Mouse (Mus musculus): ENCODE data around the gene Aunip. TPM values are rescaled to one million over a fixed set of nuclear protein-coding genes. Genes with fewer than 3 reads are reported as not detected.
"Not testable (repeated sequence)": the region's sequence is repeated elsewhere in the genome, so short reads cannot be mapped to it uniquely, and the experiment has no call there.

Gene Aunip
- polyA plus RNA-seq, 1 experiment from 2014 or later = 19.3 TPM

- H3K4me3 ChIP-seq = no peak overlapping the region
- H3K4me1 ChIP-seq (replicated peaks) = peaks cover 29% of the 10 kb centered on the region
- 86% methylated on average over 6 of the region's 6 CpGs for WGBS
- 0 out of 2 replicates have a peak overlapping the region, but pooled peaks have one; percentile 40 for H3K27ac ChIP-seq
- DNase-seq (ENCODE audit: low spot score) = no peak
- H3K9me3 ChIP-seq = no peaks in the 10 kb centered on the region
- peaks cover 12% of the 10 kb centered on the region; the same call in 1 of the 2 replicates for H3K27me3 ChIP-seq (ENCODE audit: insufficient read depth, poor library complexity, severe bottlenecking)
- no peaks in the 10 kb centered on the region for H3K36me3 ChIP-seq
Observed at GRCm38 (mm10) chr4:134491716-134492115, 19.1 kb upstream of the Aunip start.

- H3K27me3 ChIP-seq (ENCODE audit: insufficient read depth, poor library complexity, severe bottlenecking) = peaks cover 29% of the 10 kb centered on the region
- not testable (repeated sequence) for H3K9me3 ChIP-seq; DNase-seq (ENCODE audit: low spot score); H3K36me3 ChIP-seq; H3K27ac ChIP-seq; H3K4me3 ChIP-seq
- peaks cover 39% of the 10 kb centered on the region for H3K4me1 ChIP-seq (replicated peaks)
- 90% methylated on average over 6 of the region's 6 CpGs for WGBS
Observed at GRCm38 (mm10) chr4:134494161-134494560, 16.6 kb upstream of the Aunip start.

GRCm38 (mm10) chr4:134494780-134495545 lies 15.8 kb upstream of the Aunip start:
- DNase-seq (ENCODE audit: low spot score) = peak; percentile 24
- WGBS = 75% methylated on average over 16 of the region's 16 CpGs
- Histone ChIP-seq H3K4me3 (no peak overlapping the region), H3K36me3 (no peaks in the 10 kb centered on the region), H3K9me3 (no peaks in the 10 kb centered on the region; the same call in 1 of the 2 replicates), H3K27me3 (ENCODE audit: insufficient read depth, poor library complexity, severe bottlenecking) (peaks cover 29% of the 10 kb centered on the region), H3K27ac (peak overlapping the region; percentile 50; the same call in 1 of the 2 replicates), H3K4me1 (replicated peaks) (peaks cover 39% of the 10 kb centered on the region)

GRCm38 (mm10) chr4:134495546-134495923 lies 15.3 kb upstream of the Aunip start:
- no peak for DNase-seq (ENCODE audit: low spot score)
- 61% methylated on average over 5 of the region's 5 CpGs for WGBS
- no peak overlapping the region for H3K4me3 ChIP-seq

GRCm38 (mm10) chr4:134496595-134497210 lies 14.1 kb upstream of the Aunip start, which contains the start of gene Paqr7:
Gene Paqr7, plus strand, starts transcription at chr4:134496697.
- DNase-seq (ENCODE audit: low spot score) = peak; percentile 60
- H3K4me1 ChIP-seq (replicated peaks) = peaks cover 36% of the 10 kb centered on the region
- whole genome bisulfite sequencing = 2% methylated on average over 35 of the region's 35 CpGs
- peak within 1 kb of the TSS; percentile 61 for H3K4me3 ChIP-seq
- no peaks in the 10 kb centered on the region for H3K36me3 ChIP-seq
- H3K27ac ChIP-seq = peak within 1 kb of the TSS; percentile 83
- no peaks in the 10 kb centered on the region; the same call in 1 of the 2 replicates for H3K9me3 ChIP-seq
- peaks cover 29% of the 10 kb centered on the region for H3K27me3 ChIP-seq (ENCODE audit: insufficient read depth, poor library complexity, severe bottlenecking)

More at GRCm38 (mm10) chr4:134495546-134495923, 15.3 kb upstream of the Aunip start:
- no peak overlapping the region for H3K27ac ChIP-seq
- H3K27me3 ChIP-seq (ENCODE audit: insufficient read depth, poor library complexity, severe bottlenecking) = peaks cover 29% of the 10 kb centered on the region
- peaks cover 39% of the 10 kb centered on the region for H3K4me1 ChIP-seq (replicated peaks)
- H3K9me3 ChIP-seq = no peaks in the 10 kb centered on the region; the same call in 1 of the 2 replicates
- no peaks in the 10 kb centered on the region for H3K36me3 ChIP-seq

GRCm38 (mm10) chr4:134497223-134497622 lies 13.6 kb upstream of the Aunip start:
- H3K27ac ChIP-seq = peak overlapping the region; percentile 83

GRCm38 (mm10) chr4:134497986-134498731 lies 12.6 kb upstream of the Aunip start:
- Histone ChIP-seq H3K27me3 (ENCODE audit: insufficient read depth, poor library complexity, severe bottlenecking) (peaks cover 29% of the 10 kb centered on the region), H3K36me3 (no peaks in the 10 kb centered on the region), H3K27ac (no peak overlapping the region), H3K9me3 (no peaks in the 10 kb centered on the region; the same call in 1 of the 2 replicates), H3K4me1 (replicated peaks) (peaks cover 32% of the 10 kb centered on the region), H3K4me3 (no peak overlapping the region)
- 77% methylated on average over 12 of the region's 12 CpGs for WGBS
- DNase-seq (ENCODE audit: low spot score) = no peak

More at GRCm38 (mm10) chr4:134497223-134497622, 13.6 kb upstream of the Aunip start:
- H3K4me3 ChIP-seq = peak overlapping the region; percentile 61
- 11% methylated on average over 6 of the region's 6 CpGs for WGBS
- H3K9me3 ChIP-seq = no peaks in the 10 kb centered on the region; the same call in 1 of the 2 replicates
- peaks cover 29% of the 10 kb centered on the region for H3K27me3 ChIP-seq (ENCODE audit: insufficient read depth, poor library complexity, severe bottlenecking)
- DNase-seq (ENCODE audit: low spot score) = no peak
- no peaks in the 10 kb centered on the region for H3K36me3 ChIP-seq
- peaks cover 33% of the 10 kb centered on the region for H3K4me1 ChIP-seq (replicated peaks)

- Histone ChIP-seq H3K27me3 (ENCODE audit: insufficient read depth, poor library complexity, severe bottlenecking) (peaks cover 29% of the 10 kb centered on the region), H3K4me1 (replicated peaks) (peaks cover 32% of the 10 kb centered on the region)
- not testable (repeated sequence) for H3K9me3 ChIP-seq; DNase-seq (ENCODE audit: low spot score); H3K27ac ChIP-seq; H3K36me3 ChIP-seq; H3K4me3 ChIP-seq
- 88% methylated on average over 6 of the region's 6 CpGs for WGBS
Observed at GRCm38 (mm10) chr4:134498983-134499382, 11.8 kb upstream of the Aunip start.

- Histone ChIP-seq H3K4me1 (replicated peaks) (peaks cover 17% of the 10 kb centered on the region), H3K9me3 (no peaks in the 10 kb centered on the region; the same call in 1 of the 2 replicates), H3K36me3 (no peaks in the 10 kb centered on the region), H3K27me3 (ENCODE audit: insufficient read depth, poor library complexity, severe bottlenecking) (peaks cover 21% of the 10 kb centered on the region), H3K4me3 (no peak overlapping the region), H3K27ac (no peak overlapping the region)
- DNase-seq (ENCODE audit: low spot score) = no peak
- WGBS = 94% methylated on average over 6 of the region's 6 CpGs
Observed at GRCm38 (mm10) chr4:134501095-134501494, 9.7 kb upstream of the Aunip start.

- WGBS = 78% methylated on average over 4 of the region's 4 CpGs
- no peak for DNase-seq (ENCODE audit: low spot score)
- 0 out of 2 replicates have a peak, but pooled peaks cover under 1% of the 10 kb centered on the region for H3K27me3 ChIP-seq (ENCODE audit: insufficient read depth, poor library complexity, severe bottlenecking)
- H3K27ac ChIP-seq = no peak overlapping the region
- H3K4me3 ChIP-seq = no peak overlapping the region
- H3K36me3 ChIP-seq = peaks cover 4% of the 10 kb centered on the region; the same call in 1 of the 2 replicates
- H3K9me3 ChIP-seq = no peaks in the 10 kb centered on the region; the same call in 1 of the 2 replicates
- H3K4me1 ChIP-seq (replicated peaks) = 0 out of 2 replicates have a peak, but pooled peaks cover 4% of the 10 kb centered on the region
Observed at GRCm38 (mm10) chr4:134503686-134504357, 7.0 kb upstream of the Aunip start.

- H3K27ac ChIP-seq = no peak overlapping the region
- 89% methylated on average over 4 of the region's 4 CpGs for WGBS
- no peak overlapping the region for H3K4me3 ChIP-seq
- no peak for DNase-seq (ENCODE audit: low spot score)
- H3K4me1 ChIP-seq (replicated peaks) = 0 out of 2 replicates have a peak, but pooled peaks cover 6% of the 10 kb centered on the region
- peaks cover 4% of the 10 kb centered on the region; the same call in 1 of the 2 replicates for H3K36me3 ChIP-seq
- no peaks in the 10 kb centered on the region for H3K9me3 ChIP-seq
- no peaks in the 10 kb centered on the region for H3K27me3 ChIP-seq (ENCODE audit: insufficient read depth, poor library complexity, severe bottlenecking)
Observed at GRCm38 (mm10) chr4:134505303-134505789, 5.5 kb upstream of the Aunip start.

Measured in hindbrain, embryonic 10.5 days (tissue).